Mouse (Mus musculus): Measurements from ENCODE around the gene Cyp2s1. TPM values are rescaled to one million over a fixed set of nuclear protein-coding genes. Genes with fewer than 3 reads are reported as not detected.

Cyp2s1 gene
- 53.1 and 74.9 TPM in 2 replicates for polyA plus RNA-seq (2015; fragmentation: Nextera tagmentation; extraction: Ambion mirVana)

DNA sequence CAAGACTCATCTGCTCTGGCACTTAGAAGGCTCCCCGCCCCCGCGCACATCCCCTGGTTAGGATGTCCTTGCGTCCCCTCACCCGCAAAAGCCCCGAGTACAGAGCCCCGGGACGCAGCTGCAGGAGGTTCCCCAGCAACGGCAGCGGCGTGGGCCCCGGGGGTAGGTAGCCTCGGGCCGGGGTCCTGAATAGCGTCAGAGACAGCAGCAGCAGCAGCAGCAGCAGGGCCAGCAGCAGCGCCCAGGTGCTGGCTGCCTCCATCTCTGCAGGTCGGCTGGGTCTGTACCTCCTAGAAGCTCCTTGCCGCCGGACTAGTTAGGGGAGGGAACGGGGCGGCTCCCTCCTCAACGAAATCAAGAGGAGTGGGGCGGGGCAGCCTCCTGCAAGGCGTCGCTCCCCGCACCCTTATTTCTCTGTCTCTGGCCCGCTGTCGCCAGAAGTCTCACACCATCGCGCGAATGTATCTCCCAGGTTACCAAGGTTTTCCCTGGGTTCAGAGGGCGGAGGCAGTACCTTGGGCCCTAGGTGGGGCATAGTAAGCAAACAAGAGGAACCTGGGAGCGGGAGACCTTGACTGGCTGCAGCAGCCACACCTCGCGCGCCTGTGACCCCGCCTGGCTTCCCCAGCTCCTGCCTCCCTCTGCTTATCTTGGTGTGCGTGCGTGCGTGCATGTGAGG lies at the start of gene Cyp2s1:
Gene Cyp2s1, minus strand, starts transcription at position 673 of the 679 bp plus-strand sequence.
- H3K4me1 ChIP-seq (ENCODE audit: control insufficient read depth, insufficient read depth, low read length): peaks cover 6% of the 10 kb centered on the region; the same call in 1 of the 2 replicates
- WGBS: 3% methylated on average over 40 of the region's 40 CpGs
- H3K4me3 ChIP-seq (replicated peaks; ENCODE audit: low read length): peak within 1 kb of the TSS; percentile 68
- H3K36me3 ChIP-seq (ENCODE audit: control insufficient read depth, insufficient read depth, low read length): no peaks in the 10 kb centered on the region
- H3K27me3 ChIP-seq (ENCODE audit: control insufficient read depth, insufficient read depth, low read length): no peaks in the 10 kb centered on the region
- H3K9me3 ChIP-seq (replicated peaks; ENCODE audit: control insufficient read depth, low read length): no peaks in the 10 kb centered on the region
- ATAC-seq (ENCODE audit: insufficient read depth, low FRiP score): peak; percentile 93
- peak within 1 kb of the TSS; percentile 83 for H3K9ac ChIP-seq (ENCODE audit: low read length)
- peak within 1 kb of the TSS; percentile 95 for H3K4me2 ChIP-seq (ENCODE audit: low read depth, low read length)
- peak within 1 kb of the TSS; percentile 94 for H3K27ac ChIP-seq (ENCODE audit: low read length)

- no peaks in the 10 kb centered on the region for H3K27me3 ChIP-seq (ENCODE audit: control insufficient read depth, insufficient read depth, low read length)
- no peaks in the 10 kb centered on the region for H3K4me1 ChIP-seq (ENCODE audit: control insufficient read depth, insufficient read depth, low read length)
- 57% methylated on average over 5 of the region's 5 CpGs for WGBS
- H3K4me2 ChIP-seq (ENCODE audit: low read depth, low read length): no peak overlapping the region
- H3K4me3 ChIP-seq (replicated peaks; ENCODE audit: low read length): no peak overlapping the region
- ATAC-seq (ENCODE audit: insufficient read depth, low FRiP score): no peak
- H3K27ac ChIP-seq (ENCODE audit: low read length): no peak overlapping the region
- no peaks in the 10 kb centered on the region for H3K9me3 ChIP-seq (replicated peaks; ENCODE audit: control insufficient read depth, low read length)
- no peak overlapping the region for H3K9ac ChIP-seq (ENCODE audit: low read length)
- no peaks in the 10 kb centered on the region for H3K36me3 ChIP-seq (ENCODE audit: control insufficient read depth, insufficient read depth, low read length)
Measured at GRCm38 (mm10) chr7:25864861-25865260, 48.1 kb upstream of the Cyp2s1 start.

GRCm38 (mm10) chr7:25863756-25864155 lies 47.0 kb upstream of the Cyp2s1 start:
- Histone ChIP-seq H3K4me1 (ENCODE audit: control insufficient read depth, insufficient read depth, low read length) (no peaks in the 10 kb centered on the region), H3K4me2 (ENCODE audit: low read depth, low read length) (no peak overlapping the region), H3K9me3 (replicated peaks; ENCODE audit: control insufficient read depth, low read length) (no peaks in the 10 kb centered on the region), H3K4me3 (replicated peaks; ENCODE audit: low read length) (no peak overlapping the region), H3K27me3 (ENCODE audit: control insufficient read depth, insufficient read depth, low read length) (no peaks in the 10 kb centered on the region), H3K9ac (ENCODE audit: low read length) (no peak overlapping the region), H3K27ac (ENCODE audit: low read length) (no peak overlapping the region), H3K36me3 (ENCODE audit: control insufficient read depth, insufficient read depth, low read length) (no peaks in the 10 kb centered on the region)
- WGBS: 74% methylated on average over 3 of the region's 3 CpGs
- ATAC-seq (ENCODE audit: insufficient read depth, low FRiP score): no peak

GRCm38 (mm10) chr7:25862365-25862764 lies 45.7 kb upstream of the Cyp2s1 start:
- no peak for ATAC-seq (ENCODE audit: insufficient read depth, low FRiP score)
- 19% methylated on average over 2 of the region's 2 CpGs for WGBS

DNA sequence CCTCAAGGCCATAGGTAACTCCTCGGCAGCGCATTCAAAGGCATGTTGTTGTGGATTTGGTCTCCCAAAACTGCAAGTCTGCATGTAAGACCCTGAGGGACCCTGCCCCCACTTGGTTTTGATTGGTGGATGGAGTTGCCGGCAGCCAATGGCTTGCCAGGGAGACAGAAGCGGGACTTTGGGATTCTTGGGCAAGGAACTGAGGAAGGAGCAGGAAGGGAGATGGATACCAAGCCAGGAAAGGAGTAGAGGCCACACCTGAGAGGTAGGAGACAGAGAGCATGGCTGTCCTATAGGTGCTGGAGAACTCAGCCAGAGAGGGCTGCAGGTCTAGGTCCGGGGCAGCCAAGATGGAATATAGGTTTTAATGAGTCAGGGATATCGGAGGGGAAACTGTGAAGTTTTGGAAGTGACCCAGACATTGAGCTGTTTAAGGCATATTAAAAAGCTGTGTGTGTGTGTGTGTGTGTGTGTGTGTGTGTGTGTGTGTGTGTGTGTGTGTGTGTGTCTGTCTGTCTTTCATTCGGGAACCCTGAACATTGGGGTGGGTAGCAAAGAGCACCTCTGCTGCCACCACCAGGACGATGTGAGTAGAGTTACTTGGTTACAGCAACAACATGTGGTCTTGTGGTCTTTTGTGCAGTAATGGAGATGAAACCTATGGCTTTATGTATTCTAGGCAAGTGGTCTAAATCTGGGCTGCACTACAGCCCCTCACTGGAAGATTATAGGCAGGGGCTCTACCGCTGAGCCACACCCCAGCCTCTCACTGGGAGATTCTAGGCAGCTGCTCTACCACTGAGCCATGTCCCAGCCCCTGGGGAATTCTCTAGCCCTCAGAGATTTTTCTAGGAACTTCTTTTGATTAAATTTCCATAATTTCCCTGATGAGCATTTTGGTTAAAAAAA lies 43.5 kb upstream of the Cyp2s1 start:
- WGBS: 26% methylated on average over 9 of the region's 9 CpGs
- Histone ChIP-seq H3K4me1 (ENCODE audit: control insufficient read depth, insufficient read depth, low read length) (no peaks in the 10 kb centered on the region), H3K9ac (ENCODE audit: low read length) (no peak overlapping the region), H3K9me3 (replicated peaks; ENCODE audit: control insufficient read depth, low read length) (no peaks in the 10 kb centered on the region), H3K27ac (ENCODE audit: low read length) (no peak overlapping the region), H3K4me3 (replicated peaks; ENCODE audit: low read length) (peak overlapping the region; percentile 21; the same call in 1 of the 2 replicates), H3K4me2 (ENCODE audit: low read depth, low read length) (peak overlapping the region; percentile 34), H3K27me3 (ENCODE audit: control insufficient read depth, insufficient read depth, low read length) (no peaks in the 10 kb centered on the region), H3K36me3 (ENCODE audit: control insufficient read depth, insufficient read depth, low read length) (no peaks in the 10 kb centered on the region)
- ATAC-seq (ENCODE audit: insufficient read depth, low FRiP score): no peak

More at GRCm38 (mm10) chr7:25862365-25862764, 45.7 kb upstream of the Cyp2s1 start:
- H3K9ac ChIP-seq (ENCODE audit: low read length): no peak overlapping the region
- no peaks in the 10 kb centered on the region for H3K36me3 ChIP-seq (ENCODE audit: control insufficient read depth, insufficient read depth, low read length)
- H3K27ac ChIP-seq (ENCODE audit: low read length): no peak overlapping the region
- no peak overlapping the region for H3K4me3 ChIP-seq (replicated peaks; ENCODE audit: low read length)
- no peaks in the 10 kb centered on the region for H3K4me1 ChIP-seq (ENCODE audit: control insufficient read depth, insufficient read depth, low read length)
- H3K4me2 ChIP-seq (ENCODE audit: low read depth, low read length): no peak overlapping the region
- H3K27me3 ChIP-seq (ENCODE audit: control insufficient read depth, insufficient read depth, low read length): no peaks in the 10 kb centered on the region
- no peaks in the 10 kb centered on the region for H3K9me3 ChIP-seq (replicated peaks; ENCODE audit: control insufficient read depth, low read length)

GRCm38 (mm10) chr7:25855082-25855481 lies 38.4 kb upstream of the Cyp2s1 start:
- ATAC-seq (ENCODE audit: insufficient read depth, low FRiP score): no peak
- WGBS: 32% methylated on average over 8 of the region's 8 CpGs

DNA sequence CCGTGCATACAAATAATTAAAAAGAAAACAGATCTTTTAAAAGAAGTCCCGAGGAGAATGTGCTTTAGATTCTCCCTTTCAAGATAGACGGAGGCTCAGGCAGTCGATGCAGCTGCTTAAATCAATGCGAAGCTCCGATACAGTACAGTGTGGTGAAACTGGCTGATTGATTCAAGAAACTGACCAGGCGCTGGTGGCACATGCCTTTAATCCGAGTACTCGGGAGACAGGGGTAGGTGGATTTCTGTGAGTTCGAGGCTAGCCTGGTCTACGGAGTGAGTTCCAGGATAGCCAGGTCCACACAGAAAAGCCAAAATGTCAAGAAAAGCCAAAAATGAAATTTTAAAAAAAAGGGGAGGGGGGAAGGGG lies 31.7 kb upstream of the Cyp2s1 start:
- no peaks in the 10 kb centered on the region for H3K36me3 ChIP-seq (ENCODE audit: control insufficient read depth, insufficient read depth, low read length)
- ATAC-seq (ENCODE audit: insufficient read depth, low FRiP score): peak; percentile 59; the same call in 1 of the 2 replicates

More at GRCm38 (mm10) chr7:25855082-25855481, 38.4 kb upstream of the Cyp2s1 start:
- Histone ChIP-seq H3K4me3 (replicated peaks; ENCODE audit: low read length) (no peak overlapping the region), H3K9me3 (replicated peaks; ENCODE audit: control insufficient read depth, low read length) (no peaks in the 10 kb centered on the region), H3K36me3 (ENCODE audit: control insufficient read depth, insufficient read depth, low read length) (no peaks in the 10 kb centered on the region), H3K27ac (ENCODE audit: low read length) (no peak overlapping the region), H3K4me2 (ENCODE audit: low read depth, low read length) (no peak overlapping the region), H3K4me1 (ENCODE audit: control insufficient read depth, insufficient read depth, low read length) (no peaks in the 10 kb centered on the region), H3K27me3 (ENCODE audit: control insufficient read depth, insufficient read depth, low read length) (no peaks in the 10 kb centered on the region), H3K9ac (ENCODE audit: low read length) (no peak overlapping the region)

DNA sequence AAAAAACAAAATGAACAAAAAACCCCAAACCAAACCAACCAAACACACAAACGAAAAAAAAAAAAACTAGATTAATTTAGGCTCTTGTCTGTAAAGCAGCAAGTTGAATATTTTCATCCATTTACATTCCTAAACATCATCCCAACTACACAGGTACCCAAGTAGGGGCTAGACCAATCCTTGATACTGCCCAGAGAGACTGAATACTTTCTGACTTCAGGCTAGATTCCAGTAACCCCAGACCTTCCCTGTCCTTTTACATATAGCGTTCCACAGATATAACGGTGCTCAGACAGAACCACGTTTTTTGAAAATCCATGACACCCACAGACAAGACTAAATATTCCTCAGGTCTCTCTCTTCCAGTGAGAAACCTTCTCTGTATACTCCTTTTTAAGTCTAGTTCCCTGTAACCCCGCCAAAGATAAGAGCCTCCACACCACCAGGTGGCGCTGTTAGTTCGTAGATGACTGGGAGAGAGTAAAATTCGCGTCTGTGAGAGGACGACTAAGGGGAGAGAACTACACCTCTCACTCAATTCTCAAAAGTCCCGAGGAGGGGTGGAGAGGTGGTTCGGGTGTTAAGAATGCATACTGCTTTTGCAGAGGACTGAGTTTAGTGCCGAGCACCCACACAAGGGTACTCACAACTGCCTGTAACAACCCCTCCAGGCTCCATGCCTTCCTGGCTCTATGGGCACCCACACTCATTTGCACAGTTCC lies 31.2 kb upstream of the Cyp2s1 start:
- peak; percentile 69; the same call in 1 of the 2 replicates for ATAC-seq (ENCODE audit: insufficient read depth, low FRiP score)
- Histone ChIP-seq H3K9ac (ENCODE audit: low read length) (peak overlapping the region; percentile 74), H3K27ac (ENCODE audit: low read length) (peak overlapping the region; percentile 68), H3K27me3 (ENCODE audit: control insufficient read depth, insufficient read depth, low read length) (no peaks in the 10 kb centered on the region), H3K4me3 (replicated peaks; ENCODE audit: low read length) (peak overlapping the region; percentile 54), H3K4me1 (ENCODE audit: control insufficient read depth, insufficient read depth, low read length) (peaks cover 7% of the 10 kb centered on the region), H3K9me3 (replicated peaks; ENCODE audit: control insufficient read depth, low read length) (no peaks in the 10 kb centered on the region), H3K36me3 (ENCODE audit: control insufficient read depth, insufficient read depth, low read length) (no peaks in the 10 kb centered on the region), H3K4me2 (ENCODE audit: low read depth, low read length) (peak overlapping the region; percentile 56)
- WGBS: 11% methylated on average over 13 of the region's 13 CpGs

More for the DNA sequence above, 31.7 kb upstream of the Cyp2s1 start:
- H3K27me3 ChIP-seq (ENCODE audit: control insufficient read depth, insufficient read depth, low read length): no peaks in the 10 kb centered on the region
- peak overlapping the region; percentile 74 for H3K9ac ChIP-seq (ENCODE audit: low read length)
- H3K4me1 ChIP-seq (ENCODE audit: control insufficient read depth, insufficient read depth, low read length): peaks cover 7% of the 10 kb centered on the region
- H3K4me2 ChIP-seq (ENCODE audit: low read depth, low read length): peak overlapping the region; percentile 56
- H3K27ac ChIP-seq (ENCODE audit: low read length): peak overlapping the region; percentile 68
- no peaks in the 10 kb centered on the region for H3K9me3 ChIP-seq (replicated peaks; ENCODE audit: control insufficient read depth, low read length)
- WGBS: 25% methylated on average over 11 of the region's 11 CpGs
- peak overlapping the region; percentile 54 for H3K4me3 ChIP-seq (replicated peaks; ENCODE audit: low read length)
